ENCODE assay signal across 8 mouse cellular contexts in the genomic region with DNA sequence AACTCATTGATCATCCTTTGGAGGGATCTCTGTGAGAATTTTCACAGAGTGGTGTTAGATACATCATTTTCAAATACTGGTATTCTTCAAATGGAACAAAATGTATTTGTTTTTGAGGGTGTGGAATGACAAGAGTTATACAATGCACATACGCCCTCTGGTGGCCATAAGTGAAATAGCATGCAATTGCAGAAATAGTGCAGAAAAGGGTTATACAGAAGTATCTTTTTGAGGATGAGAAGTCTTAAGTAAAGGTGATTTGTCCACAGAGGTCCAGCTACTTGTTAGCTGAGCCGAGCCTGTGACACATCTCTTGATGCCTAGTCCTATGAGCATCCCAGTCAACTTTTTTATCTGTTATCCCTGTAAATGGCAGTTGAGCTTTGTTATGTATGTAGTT.
A peak's percentile ranks its signal among the peaks of the same experiment; 100 is the strongest.
DNase-seq lines count a peak whose midpoint lies in the region; ATAC-seq and TF ChIP-seq lines count a peak whose summit lies in the region.

No protein-coding gene starts in this region.

- no peaks in the 10 kb centered on the region for H3K9me3 ChIP-seq in lung, postnatal 0 days (ENCODE audit: low read length)
- no peaks in the 10 kb centered on the region for H3K9me3 ChIP-seq in heart, postnatal 0 days (replicated peaks; ENCODE audit: control insufficient read depth, low read length)

- no peak for DNase-seq in gastrocnemius, adult 2 months
- DNase-seq in gastrocnemius, postnatal 14 days, result no peak
- peak; percentile 60 for DNase-seq in lung, postnatal 0 days (ENCODE audit: low spot score)
- no peak for DNase-seq in lung, adult 18-20 months
- peak; percentile 66 for DNase-seq in NIH3T3 (ENCODE audit: low read depth)
- no peak for DNase-seq in heart, postnatal 0 days (ENCODE audit: low spot score)
- peak; percentile 52 for DNase-seq in retina, postnatal 1 day

- intact Hi-C loops in gastrocnemius, adult 2 months (cut with DNase I), result loop anchor here (1.0 to 5.0 kb wide), 2 partner anchors 115 to 161 kb away; no protein-coding TSS in a partner anchor
- intact Hi-C loops in gastrocnemius, postnatal 14 days (cut with DNase I; ENCODE audit: low total_unique reads), result loop anchor here (5.0 kb wide), 1 partner anchor 160 kb away; no protein-coding TSS in a partner anchor

- no peak for TF ChIP-seq EP300 in lung, postnatal 0 days (IDR thresholded peaks at IDR 0.05)
- TF ChIP-seq EP300 in heart, postnatal 0 days (IDR thresholded peaks at IDR 0.05; ENCODE audit: low read depth), result no peak

- 8% methylated on average over 2 of the region's 2 CpGs for WGBS in lung, postnatal 0 days
- 11% methylated on average over 2 of the region's 2 CpGs for WGBS in heart, postnatal 0 days

- no peak overlapping the region for H3K4me2 ChIP-seq in lung, postnatal 0 days (replicated peaks; ENCODE audit: low read depth, low read length)
- H3K4me2 ChIP-seq in heart, postnatal 0 days (ENCODE audit: low read depth, low read length), result no peak overlapping the region

- H3K4me1 ChIP-seq in lung, postnatal 0 days (ENCODE audit: insufficient read depth, low read depth, low read length), result no peaks in the 10 kb centered on the region
- H3K4me1 ChIP-seq in heart, postnatal 0 days (ENCODE audit: control insufficient read depth, insufficient read depth), result no peaks in the 10 kb centered on the region

- H3K9ac ChIP-seq in lung, postnatal 0 days (replicated peaks; ENCODE audit: low read depth), result no peak overlapping the region
- no peak overlapping the region for H3K9ac ChIP-seq in heart, postnatal 0 days (replicated peaks; ENCODE audit: low read depth, low read length)

- no peak for ATAC-seq in lung, postnatal 0 days
- ATAC-seq in heart, postnatal 0 days (ENCODE audit: insufficient read depth, low read depth), result no peak
- ATAC-seq in megakaryocyte-erythroid progenitor cell, adult 5-6 weeks (replicated peaks; ENCODE audit: low FRiP score, low TSS enrichment, poor library complexity, severe bottlenecking), result no peak

- H3K4me3 ChIP-seq in gastrocnemius, adult 2 months, result no peak overlapping the region
- no peak overlapping the region for H3K4me3 ChIP-seq in lung, postnatal 0 days (ENCODE audit: low read depth, low read length)
- no peak overlapping the region for H3K4me3 ChIP-seq in heart, postnatal 0 days (ENCODE audit: low read depth, low read length)

- peak; percentile 88 for TF ChIP-seq CTCF in gastrocnemius, adult 2 months (IDR thresholded peaks at IDR 0.05)
- TF ChIP-seq CTCF in lung, postnatal 0 days (IDR thresholded peaks at IDR 0.05), result peak; percentile 81
- peak; percentile 65 for TF ChIP-seq CTCF in heart, postnatal 0 days (IDR thresholded peaks at IDR 0.05; ENCODE audit: low read depth)

- H3K27ac ChIP-seq in gastrocnemius, adult 2 months, result no peak overlapping the region
- no peak overlapping the region for H3K27ac ChIP-seq in lung, postnatal 0 days (ENCODE audit: low read length)
- no peak overlapping the region for H3K27ac ChIP-seq in heart, postnatal 0 days (ENCODE audit: low read depth)

- no peaks in the 10 kb centered on the region for H3K27me3 ChIP-seq in lung, postnatal 0 days (replicated peaks; ENCODE audit: insufficient read depth, low read length)
- H3K27me3 ChIP-seq in heart, postnatal 0 days (ENCODE audit: control insufficient read depth, insufficient read depth, low read length), result no peaks in the 10 kb centered on the region

- H3K36me3 ChIP-seq in lung, postnatal 0 days (ENCODE audit: insufficient read depth, low read length), result no peaks in the 10 kb centered on the region
- H3K36me3 ChIP-seq in heart, postnatal 0 days (replicated peaks; ENCODE audit: control insufficient read depth, insufficient read depth, low read length), result no peaks in the 10 kb centered on the region

Comparison
In these comparisons a context has a peak if more than half of its experiments do, and no peak if none do; other contexts are left out.
1. DNase-seq: peak in lung, postnatal 0 days (single experiment), NIH3T3 (single experiment) and retina, postnatal 1 day (single experiment); none in gastrocnemius, adult 2 months (single experiment), gastrocnemius, postnatal 14 days (single experiment), lung, adult 18-20 months (0 of 2) and heart, postnatal 0 days (single experiment).
2. Peak in every context shown above with its lines, with median percentiles within 50 percentile points of each other: CTCF ChIP-seq.